Mouse (Mus musculus): ENCODE measurements at regions not wholly inside any gene's neighbourhood (a gene's known extent, or its start where the extent isn't known, plus 50 kb on each side); places are given as distances from the start of the nearest gene placed in this dataset.

DNA sequence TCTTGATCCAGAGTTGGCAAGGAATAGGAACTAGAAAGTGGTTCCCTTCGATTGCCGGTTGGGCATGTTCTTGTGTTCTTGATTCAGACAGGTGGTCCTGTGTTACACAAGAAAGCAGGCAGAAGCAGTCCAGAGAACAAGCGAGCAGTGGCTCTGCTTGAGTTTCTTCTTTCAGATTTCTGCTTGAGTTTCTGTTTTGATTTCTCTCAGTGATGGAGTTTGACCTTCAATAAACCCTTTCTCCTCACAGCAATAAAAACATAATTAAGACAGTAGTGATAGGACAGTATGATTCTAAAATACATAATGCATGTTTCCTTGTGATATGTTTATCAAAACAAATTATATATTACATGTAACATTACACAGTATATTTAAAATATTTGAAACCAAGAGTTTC is 59.1 kb downstream of the Klf6 start:
- no peak for TF ChIP-seq POLR2A (IDR thresholded peaks at IDR 0.05; ENCODE audit: insufficient read depth, low read depth, low read length)
- no peak for TF ChIP-seq CTCF (IDR thresholded peaks at IDR 0.05)
- no peak for TF ChIP-seq EP300 (IDR thresholded peaks at IDR 0.05; ENCODE audit: insufficient read depth, low read depth, low read length)

DNA sequence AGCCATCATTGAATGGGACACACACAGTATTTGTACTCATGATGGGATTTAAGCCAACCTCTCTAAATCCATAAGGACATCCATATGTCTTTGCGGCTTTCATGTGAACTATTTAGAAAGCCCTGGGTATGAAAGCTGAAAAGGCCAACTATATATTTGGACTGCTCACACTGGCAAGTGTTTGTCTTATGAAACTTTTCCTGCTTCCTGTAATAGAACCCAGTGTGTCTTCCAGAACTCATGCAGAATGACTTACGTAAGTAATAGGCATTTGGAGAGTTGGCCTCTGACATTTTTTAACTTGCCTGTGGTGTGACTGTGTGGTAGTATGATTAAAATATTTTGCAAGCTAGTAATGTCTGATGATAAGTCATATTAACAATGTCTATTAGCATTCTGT is 70.2 kb downstream of the Klf6 start:
- Histone ChIP-seq H3K4me1 (ENCODE audit: control insufficient read depth, insufficient read depth, low read length) (no peaks in the 10 kb centered on the region), H3K36me3 (ENCODE audit: control insufficient read depth, insufficient read depth, low read length) (no peaks in the 10 kb centered on the region), H3K79me2 (replicated peaks; ENCODE audit: control insufficient read depth, insufficient read depth, low read length) (no peaks in the 10 kb centered on the region), H3K27ac (no peak overlapping the region), H3K27me3 (ENCODE audit: control insufficient read depth, insufficient read depth, low read length) (no peaks in the 10 kb centered on the region), H3K9ac (ENCODE audit: low read depth, low read length) (no peak overlapping the region), H3K4me3 (no peak overlapping the region)
- intact Hi-C loops (cut with DNase I): no loop called here
- TF ChIP-seq CTCF (IDR thresholded peaks at IDR 0.05) (no peak), EP300 (IDR thresholded peaks at IDR 0.05; ENCODE audit: insufficient read depth, low read depth, low read length) (no peak), POLR2A (IDR thresholded peaks at IDR 0.05; ENCODE audit: insufficient read depth, low read depth, low read length) (no peak)
- DNase-seq: no peak
- 74% methylated on average over 2 of the region's 2 CpGs for WGBS

More for the DNA sequence above, 59.1 kb downstream of the Klf6 start:
- WGBS: 62% methylated on average over 3 of the region's 3 CpGs
- no peaks in the 10 kb centered on the region for H3K79me2 ChIP-seq (replicated peaks; ENCODE audit: control insufficient read depth, insufficient read depth, low read length)
- H3K4me3 ChIP-seq: no peak overlapping the region
- H3K27ac ChIP-seq: no peak overlapping the region
- DNase-seq: no peak
- H3K27me3 ChIP-seq (ENCODE audit: control insufficient read depth, insufficient read depth, low read length): no peaks in the 10 kb centered on the region
- H3K36me3 ChIP-seq (ENCODE audit: control insufficient read depth, insufficient read depth, low read length): no peaks in the 10 kb centered on the region
- intact Hi-C loops (cut with DNase I): no loop called here
- H3K9ac ChIP-seq (ENCODE audit: low read depth, low read length): no peak overlapping the region
- no peaks in the 10 kb centered on the region for H3K4me1 ChIP-seq (ENCODE audit: control insufficient read depth, insufficient read depth, low read length)

DNA sequence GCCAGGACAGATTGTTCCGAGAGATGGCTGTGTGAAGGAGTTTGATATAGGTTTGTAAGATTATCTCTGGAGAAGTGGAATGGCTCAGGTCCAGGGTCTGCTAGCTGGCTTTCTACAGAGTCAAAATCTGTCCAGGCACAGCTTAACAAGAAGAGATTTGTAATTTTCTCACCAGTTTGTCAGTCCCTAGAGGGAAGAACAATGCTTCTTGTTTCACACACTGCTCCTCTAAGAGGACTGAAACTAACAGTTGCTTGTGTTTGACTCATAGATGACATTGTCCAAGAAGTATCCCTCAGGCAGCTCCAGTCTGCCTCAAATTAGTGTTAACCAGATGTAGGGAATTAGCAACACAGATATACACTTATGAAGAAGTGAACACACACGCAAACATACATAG is 76.2 kb downstream of the Klf6 start:
- no peak for TF ChIP-seq CTCF (IDR thresholded peaks at IDR 0.05)
- TF ChIP-seq POLR2A (IDR thresholded peaks at IDR 0.05; ENCODE audit: insufficient read depth, low read depth, low read length): no peak
- no peak for TF ChIP-seq EP300 (IDR thresholded peaks at IDR 0.05; ENCODE audit: insufficient read depth, low read depth, low read length)
- DNase-seq: no peak
- Histone ChIP-seq H3K27me3 (ENCODE audit: control insufficient read depth, insufficient read depth, low read length) (no peaks in the 10 kb centered on the region), H3K9ac (ENCODE audit: low read depth, low read length) (no peak overlapping the region), H3K27ac (no peak overlapping the region), H3K79me2 (replicated peaks; ENCODE audit: control insufficient read depth, insufficient read depth, low read length) (no peaks in the 10 kb centered on the region), H3K4me3 (no peak overlapping the region), H3K36me3 (ENCODE audit: control insufficient read depth, insufficient read depth, low read length) (no peaks in the 10 kb centered on the region), H3K4me1 (ENCODE audit: control insufficient read depth, insufficient read depth, low read length) (no peaks in the 10 kb centered on the region)
- intact Hi-C loops (cut with DNase I): no loop called here
- 60% methylated on average over 2 of the region's 2 CpGs for WGBS

DNA sequence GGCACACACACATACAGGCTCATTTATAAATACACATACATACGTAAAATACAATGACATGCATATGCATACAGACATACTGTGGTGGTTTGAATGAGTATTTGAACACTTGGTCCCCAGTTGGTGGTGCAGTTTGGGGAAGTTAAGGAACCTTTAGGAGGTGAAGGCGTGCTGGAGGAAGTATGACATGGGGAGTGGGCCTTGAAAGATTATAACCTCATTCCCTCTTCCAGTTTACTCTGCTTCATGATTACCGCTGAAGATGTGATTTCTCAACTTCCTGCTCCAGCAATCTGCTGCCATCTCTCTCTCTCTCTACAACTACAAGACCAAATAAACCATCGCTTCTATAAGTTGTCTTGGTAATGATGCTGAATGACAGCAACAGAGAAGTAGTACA is 76.7 kb downstream of the Klf6 start:
- Histone ChIP-seq H3K79me2 (replicated peaks; ENCODE audit: control insufficient read depth, insufficient read depth, low read length) (no peaks in the 10 kb centered on the region), H3K36me3 (ENCODE audit: control insufficient read depth, insufficient read depth, low read length) (no peaks in the 10 kb centered on the region), H3K9ac (ENCODE audit: low read depth, low read length) (no peak overlapping the region), H3K4me1 (ENCODE audit: control insufficient read depth, insufficient read depth, low read length) (no peaks in the 10 kb centered on the region), H3K27me3 (ENCODE audit: control insufficient read depth, insufficient read depth, low read length) (no peaks in the 10 kb centered on the region), H3K27ac (no peak overlapping the region), H3K4me3 (no peak overlapping the region)
- DNase-seq: no peak
- intact Hi-C loops (cut with DNase I): no loop called here
- 89% methylated on average over 4 of the region's 4 CpGs for WGBS
- TF ChIP-seq EP300 (IDR thresholded peaks at IDR 0.05; ENCODE audit: insufficient read depth, low read depth, low read length): no peak
- no peak for TF ChIP-seq POLR2A (IDR thresholded peaks at IDR 0.05; ENCODE audit: insufficient read depth, low read depth, low read length)
- TF ChIP-seq CTCF (IDR thresholded peaks at IDR 0.05): no peak

DNA sequence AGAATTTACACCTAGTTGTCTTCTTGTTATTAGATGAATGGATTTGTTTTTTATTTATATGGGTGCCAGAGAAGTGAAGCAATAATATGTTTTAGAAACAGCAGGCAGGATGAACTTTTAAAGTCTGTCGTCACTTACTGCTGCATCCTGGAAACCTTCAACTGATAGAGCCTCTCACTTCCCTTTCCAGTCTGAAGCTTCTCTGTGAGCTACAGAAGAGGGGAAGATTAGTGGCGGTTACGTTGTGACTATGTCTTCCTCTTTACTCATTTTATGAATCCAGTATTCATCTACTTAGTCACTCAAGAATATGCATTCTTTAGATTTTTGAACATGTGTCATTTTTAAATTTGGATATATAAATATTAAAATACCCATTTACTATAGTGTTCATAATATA is 78.1 kb downstream of the Klf6 start:
- Histone ChIP-seq H3K27ac (no peak overlapping the region), H3K4me1 (ENCODE audit: control insufficient read depth, insufficient read depth, low read length) (no peaks in the 10 kb centered on the region), H3K36me3 (ENCODE audit: control insufficient read depth, insufficient read depth, low read length) (no peaks in the 10 kb centered on the region), H3K79me2 (replicated peaks; ENCODE audit: control insufficient read depth, insufficient read depth, low read length) (no peaks in the 10 kb centered on the region), H3K27me3 (ENCODE audit: control insufficient read depth, insufficient read depth, low read length) (no peaks in the 10 kb centered on the region), H3K9ac (ENCODE audit: low read depth, low read length) (no peak overlapping the region), H3K4me3 (no peak overlapping the region)
- TF ChIP-seq EP300 (IDR thresholded peaks at IDR 0.05; ENCODE audit: insufficient read depth, low read depth, low read length) (no peak), CTCF (IDR thresholded peaks at IDR 0.05) (no peak), POLR2A (IDR thresholded peaks at IDR 0.05; ENCODE audit: insufficient read depth, low read depth, low read length) (no peak)
- intact Hi-C loops (cut with DNase I): no loop called here
- 48% methylated on average over 3 of the region's 3 CpGs for WGBS
- no peak for DNase-seq

DNA sequence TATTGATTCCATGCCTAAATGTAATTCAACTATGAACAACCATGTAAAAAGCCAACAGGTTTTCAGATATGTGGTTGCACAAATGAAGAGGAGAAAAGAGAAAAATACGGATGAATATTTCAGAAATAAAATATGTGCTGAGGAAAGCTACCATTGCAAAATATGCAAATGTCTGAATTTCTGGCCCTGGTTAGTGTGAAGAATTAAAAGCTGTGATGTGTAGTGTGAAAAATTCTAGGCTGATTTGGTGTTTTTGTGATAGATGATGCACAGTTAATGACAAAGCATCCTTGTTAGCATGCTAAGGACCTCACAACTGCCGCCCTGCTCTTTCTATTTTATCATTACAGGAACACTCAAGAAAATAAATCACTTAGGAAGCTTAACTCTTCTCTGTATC is 91.6 kb downstream of the Klf6 start:
- Histone ChIP-seq H3K9ac (ENCODE audit: low read depth, low read length) (no peak overlapping the region), H3K27ac (no peak overlapping the region), H3K79me2 (replicated peaks; ENCODE audit: control insufficient read depth, insufficient read depth, low read length) (no peaks in the 10 kb centered on the region), H3K4me1 (ENCODE audit: control insufficient read depth, insufficient read depth, low read length) (no peaks in the 10 kb centered on the region), H3K4me3 (no peak overlapping the region), H3K27me3 (ENCODE audit: control insufficient read depth, insufficient read depth, low read length) (no peaks in the 10 kb centered on the region), H3K36me3 (ENCODE audit: control insufficient read depth, insufficient read depth, low read length) (0 out of 2 replicates have a peak, but pooled peaks cover 2% of the 10 kb centered on the region)
- 91% methylated on average over 2 of the region's 2 CpGs for WGBS
- TF ChIP-seq POLR2A (IDR thresholded peaks at IDR 0.05; ENCODE audit: insufficient read depth, low read depth, low read length) (no peak), CTCF (IDR thresholded peaks at IDR 0.05) (no peak), EP300 (IDR thresholded peaks at IDR 0.05; ENCODE audit: insufficient read depth, low read depth, low read length) (no peak)
- intact Hi-C loops (cut with DNase I): no loop called here
- DNase-seq: no peak

All from heart, adult 2 months (tissue).